Mouse (Mus musculus) myocyte (in vitro differentiated cells): ENCODE results near the gene Cirbp. TPM values are rescaled to one million over a fixed set of nuclear protein-coding genes. Genes with fewer than 3 reads are reported as not detected.

Experiments
- H3K27me3 ChIP-seq: one replicate; pipeline ENCODE4 v1.6.1; 2011; ENCODE audit not compliant: control insufficient read depth, insufficient read depth, insufficient read length
- H3K36me3 ChIP-seq: one replicate; pipeline ENCODE4 v1.6.1; 2011; ENCODE audit not compliant: control insufficient read depth, insufficient read depth
- H3K4me2 ChIP-seq: one replicate; pipeline ENCODE4 v1.6.1; 2011; ENCODE audit warnings: low read depth, control low read depth
- H3K4me3 ChIP-seq: one replicate; pipeline ENCODE4 v1.5.1; 2011; ENCODE audit warnings: mild to moderate bottlenecking, control low read depth, moderate library complexity
- H3K79me2 ChIP-seq: one replicate; pipeline ENCODE4 v1.6.1; 2011; ENCODE audit not compliant: control insufficient read depth, insufficient read depth
- H3ac ChIP-seq: one replicate; pipeline ENCODE4 v1.6.1; 2011; ENCODE audit not compliant: control insufficient read depth, insufficient read length
- CEBPB ChIP-seq: IDR thresholded peaks from 2 replicates; pipeline ENCODE4 v1.6.1; 2011; ENCODE audit warnings: mild to moderate bottlenecking, moderate library complexity; ENCODE audit not compliant: poor library complexity, insufficient read depth, severe bottlenecking
- E2F4 ChIP-seq: IDR thresholded peaks from one replicate; pipeline ENCODE4 v1.6.1; 2011; ENCODE audit warnings: mild to moderate bottlenecking, control low read depth, moderate library complexity; ENCODE audit not compliant: insufficient read depth
- MAX ChIP-seq: IDR thresholded peaks from one replicate; pipeline ENCODE4 v1.6.1; 2011; ENCODE audit warnings: low read depth, mild to moderate bottlenecking, control low read depth
- MYOD1 ChIP-seq, 3 experiments: IDR thresholded peaks; one replicate each; pipeline ENCODE4 v1.6.1; 2011; ENCODE audit warnings: control low read depth in 2 of 3, low read depth in 2 of 3, mild to moderate bottlenecking in 2 of 3, moderate library complexity in 1 of 3; ENCODE audit not compliant: insufficient read length in 2 of 3, control insufficient read depth in 1 of 3
- MYOG ChIP-seq, 3 experiments: IDR thresholded peaks; one replicate each; pipeline ENCODE4 v1.6.1; 2011; ENCODE audit warnings: control low read depth in 2 of 3, low read depth in 2 of 3, mild to moderate bottlenecking in 2 of 3; ENCODE audit not compliant: insufficient read length in 2 of 3, control insufficient read depth in 1 of 3, insufficient read depth in 1 of 3
- POLR2A ChIP-seq: IDR thresholded peaks from one replicate; pipeline ENCODE4 v1.6.1; 2011; ENCODE audit warnings: low read depth, mild to moderate bottlenecking, control low read depth, moderate library complexity; ENCODE audit not compliant: insufficient read length
- POLR2AphosphoS2 ChIP-seq: IDR thresholded peaks from one replicate; pipeline ENCODE4 v1.6.1; 2011; ENCODE audit warnings: low read depth, control low read depth; ENCODE audit not compliant: insufficient read length
- REST ChIP-seq: IDR thresholded peaks from one replicate; pipeline ENCODE4 v1.6.1; 2011; ENCODE audit warnings: mild to moderate bottlenecking, control low read depth, moderate library complexity; ENCODE audit not compliant: insufficient read depth, insufficient read length
- SRF ChIP-seq: IDR thresholded peaks from one replicate; pipeline ENCODE4 v1.6.1; 2011; ENCODE audit warnings: low read depth; ENCODE audit not compliant: control insufficient read depth, insufficient read length
- TCF12 ChIP-seq: IDR thresholded peaks from one replicate; pipeline ENCODE4 v1.6.1; 2011; ENCODE audit warnings: mild to moderate bottlenecking, control low read depth; ENCODE audit not compliant: poor library complexity, insufficient read depth, severe bottlenecking
- TCF3 ChIP-seq: IDR thresholded peaks from one replicate; pipeline ENCODE4 v1.6.1; 2011; ENCODE audit warnings: low read depth, control low read depth; ENCODE audit not compliant: insufficient read length
- USF1 ChIP-seq: IDR thresholded peaks from one replicate; pipeline ENCODE4 v1.6.1; 2011; ENCODE audit warnings: low read depth, mild to moderate bottlenecking, control low read depth, moderate library complexity
- polyA plus RNA-seq: library from polyadenylated mRNA; unstranded; fragments of >200 nt; fragmentation: generic; extraction: Trizol; gene quantifications from one replicate; pipeline ENCODE4 v1.2.1, GENCODE M21; 2012; ENCODE audit warnings: missing spikeins

Cirbp gene
- polyA plus RNA-seq, 1 experiment, result 54.2 TPM

GRCm38 (mm10) chr10:80154384-80154783, 11.4 kb upstream of the Cirbp start:
- peaks cover 53% of the 10 kb centered on the region for H3K36me3 ChIP-seq
- no peak overlapping the region for H3K4me3 ChIP-seq
- H3K4me2 ChIP-seq, result peak overlapping the region; percentile 50
- H3K27me3 ChIP-seq, result no peaks in the 10 kb centered on the region
- no peak overlapping the region for H3ac ChIP-seq
- peaks cover 59% of the 10 kb centered on the region for H3K79me2 ChIP-seq
- TF ChIP-seq REST, result no peak
- peak; percentile 74 for TF ChIP-seq POLR2AphosphoS2
- no peak for TF ChIP-seq CEBPB
- peak; percentile 51 for TF ChIP-seq POLR2A
- TF ChIP-seq MYOG (IDR thresholded peaks at IDR 0.05; ENCODE audit: control insufficient read depth in 1 of 3, insufficient read depth in 1 of 3, insufficient read length in 2 of 3, low read depth in 2 of 3), result no peak

GRCm38 (mm10) chr10:80155277-80155676, 10.5 kb upstream of the Cirbp start:
- TF ChIP-seq TCF12 (no peak), MYOG (IDR thresholded peaks at IDR 0.05; ENCODE audit: control insufficient read depth in 1 of 3, insufficient read depth in 1 of 3, insufficient read length in 2 of 3, low read depth in 2 of 3) (peak in 2 of 3 experiments; percentile 69 to 92), USF1 (no peak), POLR2AphosphoS2 (no peak), TCF3 (peak; percentile 30), CEBPB (no peak), REST (no peak), MYOD1 (IDR thresholded peaks at IDR 0.05; ENCODE audit: control insufficient read depth in 1 of 3, insufficient read length in 2 of 3, low read depth in 2 of 3) (peak in 2 of 3 experiments; percentile 51 to 86), POLR2A (peak; percentile 1), MAX (no peak), E2F4 (no peak), SRF (no peak)
- Histone ChIP-seq H3K36me3 (peaks cover 53% of the 10 kb centered on the region), H3K4me2 (peak overlapping the region; percentile 50), H3ac (no peak overlapping the region), H3K79me2 (peaks cover 51% of the 10 kb centered on the region), H3K27me3 (no peaks in the 10 kb centered on the region), H3K4me3 (no peak overlapping the region)

- peak overlapping the region; percentile 15 for H3K4me2 ChIP-seq
Observed at GRCm38 (mm10) chr10:80156002-80156751, 9.6 kb upstream of the Cirbp start.

GRCm38 (mm10) chr10:80156752-80157053, 9.1 kb upstream of the Cirbp start:
- peaks cover 37% of the 10 kb centered on the region for H3K79me2 ChIP-seq
- H3K36me3 ChIP-seq, result peaks cover 42% of the 10 kb centered on the region
- H3K4me3 ChIP-seq, result no peak overlapping the region
- TF ChIP-seq REST (no peak), CEBPB (no peak), MYOD1 (IDR thresholded peaks at IDR 0.05; ENCODE audit: control insufficient read depth in 1 of 3, insufficient read length in 2 of 3, low read depth in 2 of 3) (no peak), USF1 (no peak), MAX (no peak), SRF (no peak)
- H3K27me3 ChIP-seq, result no peaks in the 10 kb centered on the region
- H3K4me2 ChIP-seq, result no peak overlapping the region
- no peak overlapping the region for H3ac ChIP-seq

More at GRCm38 (mm10) chr10:80156002-80156751, 9.6 kb upstream of the Cirbp start:
- Histone ChIP-seq H3K27me3 (no peaks in the 10 kb centered on the region), H3ac (no peak overlapping the region), H3K4me3 (no peak overlapping the region), H3K79me2 (peaks cover 42% of the 10 kb centered on the region), H3K36me3 (peaks cover 46% of the 10 kb centered on the region)
- TF ChIP-seq POLR2A (peak; percentile 36), CEBPB (peak; percentile 62; the same call in 1 of the 2 replicates), POLR2AphosphoS2 (peak; percentile 51), E2F4 (no peak)

- TF ChIP-seq E2F4 (no peak), MYOD1 (IDR thresholded peaks at IDR 0.05; ENCODE audit: control insufficient read depth in 1 of 3, insufficient read length in 2 of 3, low read depth in 2 of 3) (peak in 2 of 3 experiments; percentile 24 to 27), POLR2A (peak; percentile 8), MYOG (IDR thresholded peaks at IDR 0.05; ENCODE audit: control insufficient read depth in 1 of 3, insufficient read depth in 1 of 3, insufficient read length in 2 of 3, low read depth in 2 of 3) (peak in 1 of 3 experiments; percentile 3), SRF (no peak), CEBPB (no peak), POLR2AphosphoS2 (peak; percentile 70), MAX (no peak)
- H3K4me2 ChIP-seq, result peak overlapping the region; percentile 13
- H3ac ChIP-seq, result no peak overlapping the region
Observed at GRCm38 (mm10) chr10:80157141-80157929, 8.4 kb upstream of the Cirbp start.

More at GRCm38 (mm10) chr10:80157141-80157929, 8.4 kb upstream of the Cirbp start:
- H3K27me3 ChIP-seq, result no peaks in the 10 kb centered on the region
- peaks cover 30% of the 10 kb centered on the region for H3K79me2 ChIP-seq
- peaks cover 39% of the 10 kb centered on the region for H3K36me3 ChIP-seq
- no peak overlapping the region for H3K4me3 ChIP-seq
